Mouse (Mus musculus) intestine, embryonic 14.5 days (tissue): ENCODE results near the gene Alx3. TPM values are rescaled to one million over a fixed set of nuclear protein-coding genes. Genes with fewer than 3 reads are reported as not detected.
A peak's percentile ranks its signal among the peaks of the same experiment; 100 is the strongest.

Experiments
- ATAC-seq: fragments of 200-750 bp; cut with Nextera tagmentation; replicated peaks from 2 replicates; pipeline ENCODE4 v1.8.0; 2017; ENCODE audit warnings: low read depth, moderate number of reproducible peaks, moderate TSS enrichment, moderate library complexity; ENCODE audit not compliant: low FRiP score, low TSS enrichment
- DNase-seq: peaks from one replicate; pipeline ENCODE4 v3.0.0-alpha.2; 2018; ENCODE audit warnings: low spot score
- H3K27ac ChIP-seq: fragments of 300-500 bp; sonication (generic); 2 replicates; pipeline ENCODE4 v1.5.1; 2014; ENCODE audit warnings: low read depth, mild to moderate bottlenecking, control low read depth
- H3K27me3 ChIP-seq: fragments of 300-500 bp; sonication (generic); replicated peaks from 2 replicates; pipeline ENCODE4 v1.6.1; 2014; ENCODE audit warnings: low read length, control low read depth; ENCODE audit not compliant: control insufficient read depth, insufficient read depth
- H3K36me3 ChIP-seq: fragments of 300-500 bp; sonication (generic); 2 replicates; pipeline ENCODE4 v1.6.1; 2014; ENCODE audit warnings: low read length, control low read depth; ENCODE audit not compliant: control insufficient read depth, insufficient read depth
- H3K4me1 ChIP-seq: fragments of 300-500 bp; sonication (generic); replicated peaks from 2 replicates; pipeline ENCODE4 v1.6.1; 2014; ENCODE audit warnings: low read length, control low read depth, mixed read lengths; ENCODE audit not compliant: control insufficient read depth, insufficient read depth
- H3K4me2 ChIP-seq: fragments of 300-500 bp; sonication (generic); 2 replicates; pipeline ENCODE4 v1.6.1; 2014; ENCODE audit warnings: low read length
- H3K4me3 ChIP-seq: fragments of 300-500 bp; sonication (generic); 2 replicates; pipeline ENCODE4 v1.5.1; 2014; ENCODE audit warnings: low read depth, low read length, control low read depth, mixed read lengths
- H3K9ac ChIP-seq: fragments of 300-500 bp; sonication (generic); 2 replicates; pipeline ENCODE4 v1.6.1; 2014; ENCODE audit warnings: mild to moderate bottlenecking, low read length
- H3K9me3 ChIP-seq: fragments of 300-500 bp; sonication (generic); 2 replicates; pipeline ENCODE4 v1.6.1; 2016; ENCODE audit warnings: low read length, control low read depth; ENCODE audit not compliant: control insufficient read depth
- WGBS: fragments of 180-500 bp; shearing (Covaris S2); extraction: QIAGEN DNeasy Blood & Tissue Kit; methylation state at CpG from one replicate; pipeline ENCODE4 v1.1.7; 2014; 5-methylcytosine and 5-hydroxymethylcytosine counted together
- polyA plus RNA-seq: library from polyadenylated mRNA; unstranded; fragments of >200 nt; fragmentation: Nextera tagmentation; extraction: Ambion mirVana; gene quantifications from 2 replicates; pipeline ENCODE4 v1.2.1, GENCODE M21; 2014

Gene Alx3
- not detected in 2 replicates for polyA plus RNA-seq

- WGBS: 2% methylated on average over 41 of the region's 46 CpGs
- no peaks in the 10 kb centered on the region for H3K9me3 ChIP-seq
- H3K9ac ChIP-seq: no peak within 1 kb of the TSS
- no peak within 1 kb of the TSS for H3K27ac ChIP-seq
- H3K27me3 ChIP-seq: peaks cover 92% of the 10 kb centered on the region
- peak; percentile 62 for DNase-seq
- H3K4me3 ChIP-seq: peak within 1 kb of the TSS; percentile 31
- peaks cover 4% of the 10 kb centered on the region for H3K4me1 ChIP-seq
- ATAC-seq: peak; percentile 48; the same call in 1 of the 2 replicates
- no peaks in the 10 kb centered on the region for H3K36me3 ChIP-seq
- peak within 1 kb of the TSS; percentile 57 for H3K4me2 ChIP-seq
These were observed at the start of gene Alx3 for GRCm38 (mm10) chr3:107594662-107595263. Gene Alx3, plus strand, starts transcription at chr3:107595031.

- DNase-seq (no peak), ATAC-seq (no peak)
- no peak overlapping the region for H3K9ac ChIP-seq
- H3K4me1 ChIP-seq: 0 out of 2 replicates have a peak, but pooled peaks cover 4% of the 10 kb centered on the region
- H3K9me3 ChIP-seq: no peaks in the 10 kb centered on the region
- H3K27me3 ChIP-seq: peaks cover 15% of the 10 kb centered on the region; the same call in 1 of the 2 replicates
- no peak overlapping the region for H3K4me2 ChIP-seq
- no peak overlapping the region for H3K4me3 ChIP-seq
- H3K27ac ChIP-seq: no peak overlapping the region
- 55% methylated on average over 5 of the region's 5 CpGs for WGBS
- H3K36me3 ChIP-seq: no peaks in the 10 kb centered on the region
These were observed 49.6 kb upstream of the Alx3 start for GRCm38 (mm10) chr3:107545278-107545677.

DNA sequence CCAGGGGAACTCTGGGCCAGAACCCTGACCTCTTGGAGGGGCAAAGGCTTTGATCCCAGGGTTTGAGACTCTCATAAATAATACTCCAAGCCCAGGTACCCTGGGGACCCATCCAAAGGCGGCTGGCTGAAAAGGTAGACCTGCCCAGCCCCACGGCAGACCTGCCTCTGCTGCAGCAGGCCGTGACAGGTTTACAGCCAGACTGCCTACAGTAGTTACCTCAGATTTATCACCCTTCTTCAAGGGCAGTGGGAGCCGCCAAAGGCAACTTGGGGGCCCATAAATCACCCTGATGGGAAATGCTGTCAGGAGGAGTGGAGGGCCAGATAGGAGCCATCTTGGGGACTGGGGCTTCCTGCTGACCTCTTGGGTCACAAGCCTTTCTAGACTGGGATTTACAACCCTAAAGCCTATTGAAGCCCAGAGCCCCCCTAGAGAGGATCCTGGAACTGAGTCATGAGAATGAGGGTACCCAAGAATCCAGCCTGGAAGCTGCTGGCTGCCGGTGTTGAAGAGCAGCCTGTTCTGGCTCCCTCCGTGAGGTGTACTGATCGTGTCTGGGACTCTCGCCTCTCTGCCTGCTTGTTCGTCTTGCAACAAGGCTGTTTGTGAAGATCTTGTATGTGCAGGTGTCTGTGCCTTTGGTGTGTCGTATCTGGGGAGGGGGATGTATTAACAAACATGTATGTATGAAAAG is 49.0 kb upstream of the Alx3 start:
- ATAC-seq: peak; percentile 91
- Histone ChIP-seq H3K9ac (no peak overlapping the region), H3K9me3 (no peaks in the 10 kb centered on the region), H3K4me3 (no peak overlapping the region), H3K36me3 (no peaks in the 10 kb centered on the region), H3K4me2 (no peak overlapping the region), H3K4me1 (0 out of 2 replicates have a peak, but pooled peaks cover 4% of the 10 kb centered on the region), H3K27me3 (peaks cover 18% of the 10 kb centered on the region; the same call in 1 of the 2 replicates), H3K27ac (no peak overlapping the region)
- 20% methylated on average over 10 of the region's 10 CpGs for WGBS
- peak; percentile 77 for DNase-seq

DNA sequence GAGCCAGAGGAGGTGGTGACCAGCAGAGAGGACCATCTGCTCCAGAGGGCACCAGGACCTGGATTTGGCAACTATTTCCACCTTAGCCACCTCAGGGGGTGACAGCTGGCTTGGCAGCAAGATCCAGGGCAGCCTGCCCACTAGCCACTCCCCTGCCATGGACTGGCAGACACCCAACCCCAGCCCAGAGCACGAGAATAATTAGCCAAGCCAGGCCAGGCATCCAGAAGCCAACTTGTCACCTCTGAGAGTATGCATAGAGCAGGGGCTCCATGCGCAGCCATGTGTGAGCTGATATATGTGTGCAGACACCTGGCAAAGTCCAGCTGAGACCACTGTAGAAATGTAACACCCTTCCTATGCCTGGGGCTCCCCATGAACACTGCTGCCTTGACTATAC is 47.9 kb upstream of the Alx3 start:
- no peak overlapping the region for H3K4me3 ChIP-seq

DNA sequence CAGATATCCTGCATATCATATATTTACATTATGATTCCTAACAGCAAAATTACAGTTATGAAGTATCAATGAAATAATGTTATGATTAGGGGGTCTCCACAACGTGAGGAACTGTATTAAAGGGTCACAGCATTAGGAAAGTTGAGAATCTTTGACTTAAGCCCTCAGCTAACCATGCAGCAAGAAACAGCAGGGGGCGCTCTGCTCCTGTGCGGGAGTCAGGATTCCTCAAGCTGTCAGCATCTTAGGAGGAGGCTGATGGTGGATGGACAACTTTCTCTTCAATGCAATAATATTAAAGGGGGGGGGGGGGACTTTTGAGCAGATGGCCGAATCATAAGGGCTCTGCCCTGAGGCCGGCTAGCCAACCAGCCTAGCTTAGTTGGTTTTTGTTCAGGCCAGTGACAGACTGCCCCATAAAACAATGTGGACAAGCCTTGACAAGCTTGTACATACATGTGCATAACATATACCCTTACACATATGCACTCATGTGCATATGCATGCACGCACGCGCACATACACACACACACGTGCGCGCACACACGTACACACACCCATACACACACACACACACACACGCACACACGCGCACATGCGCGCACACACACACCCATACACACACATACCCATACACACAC is 44.3 kb upstream of the Alx3 start:
- Histone ChIP-seq H3K4me3 (no peak overlapping the region), H3K27me3 (peaks cover 22% of the 10 kb centered on the region), H3K4me1 (no peaks in the 10 kb centered on the region), H3K4me2 (no peak overlapping the region), H3K9ac (no peak overlapping the region), H3K9me3 (no peaks in the 10 kb centered on the region), H3K36me3 (no peaks in the 10 kb centered on the region), H3K27ac (no peak overlapping the region)
- ATAC-seq (no peak), DNase-seq (peak; percentile 86)
- WGBS: 69% methylated on average over 17 of the region's 17 CpGs

More for the DNA sequence above, 47.9 kb upstream of the Alx3 start:
- Histone ChIP-seq H3K27me3 (peaks cover 18% of the 10 kb centered on the region), H3K4me2 (no peak overlapping the region), H3K4me1 (0 out of 2 replicates have a peak, but pooled peaks cover 4% of the 10 kb centered on the region), H3K36me3 (no peaks in the 10 kb centered on the region), H3K9ac (no peak overlapping the region), H3K27ac (no peak overlapping the region), H3K9me3 (no peaks in the 10 kb centered on the region)
- no peak for DNase-seq
- 53% methylated on average over 2 of the region's 2 CpGs for WGBS
- no peak for ATAC-seq

DNA sequence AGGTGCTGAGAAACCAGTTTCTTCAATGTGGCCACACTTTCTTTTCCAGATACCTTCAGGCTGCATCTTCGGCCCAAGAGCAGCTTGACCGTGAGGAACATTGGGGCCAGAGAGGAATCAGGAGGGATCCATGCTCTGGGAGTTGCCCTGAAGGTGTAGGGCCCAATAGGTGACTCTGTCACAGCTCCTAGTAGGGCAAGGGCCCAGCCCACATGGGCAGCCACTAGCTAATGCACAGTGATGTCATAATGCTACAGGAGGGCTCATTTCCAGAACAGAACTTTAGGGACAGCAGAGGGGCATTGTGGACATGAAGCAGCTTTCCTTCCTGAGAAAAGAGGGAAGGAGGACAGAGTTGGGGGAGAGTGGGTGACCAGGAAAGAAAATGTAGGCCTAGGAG is 40.0 kb upstream of the Alx3 start, which contains the start of gene Ubl4b:
Ubl4b (minus strand) TSS at position 232 of the 400 bp plus-strand sequence.
- Histone ChIP-seq H3K4me3 (no peak within 1 kb of the TSS), H3K9me3 (no peaks in the 10 kb centered on the region), H3K4me1 (no peaks in the 10 kb centered on the region), H3K27me3 (peaks cover 17% of the 10 kb centered on the region), H3K27ac (no peak within 1 kb of the TSS), H3K4me2 (no peak within 1 kb of the TSS), H3K9ac (no peak within 1 kb of the TSS), H3K36me3 (no peaks in the 10 kb centered on the region)
- DNase-seq (no peak), ATAC-seq (no peak)
- 85% methylated on average over 2 of the region's 2 CpGs for WGBS

GRCm38 (mm10) chr3:107558740-107559139 is 36.1 kb upstream of the Alx3 start:
- WGBS: 20% methylated on average over 3 of the region's 3 CpGs
- Histone ChIP-seq H3K27ac (no peak overlapping the region), H3K36me3 (no peaks in the 10 kb centered on the region), H3K4me3 (no peak overlapping the region), H3K9me3 (no peaks in the 10 kb centered on the region), H3K4me2 (no peak overlapping the region), H3K9ac (no peak overlapping the region), H3K27me3 (peaks cover 8% of the 10 kb centered on the region; the same call in 1 of the 2 replicates), H3K4me1 (no peaks in the 10 kb centered on the region)
- ATAC-seq (no peak; the same call in 1 of the 2 replicates), DNase-seq (no peak)

DNA sequence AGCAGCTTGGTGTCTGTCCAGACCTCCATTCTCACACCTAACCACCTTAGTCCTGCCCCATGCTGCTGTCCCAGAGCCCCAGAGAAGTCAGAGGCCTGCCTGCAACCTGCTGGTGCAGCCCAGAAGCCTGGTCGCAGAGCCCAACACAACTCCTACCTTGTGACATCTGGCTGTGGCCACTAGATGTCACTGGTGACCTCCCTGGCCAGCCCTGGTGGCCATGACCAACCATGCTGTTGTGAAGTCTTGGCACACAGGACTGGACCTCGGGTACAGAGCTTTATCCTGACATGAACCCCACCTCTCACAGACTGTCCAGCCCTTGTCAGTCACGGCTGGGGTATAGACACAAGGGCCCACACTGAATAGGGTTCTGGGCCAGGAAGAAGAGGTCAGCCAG is 35.6 kb upstream of the Alx3 start:
- 10% methylated on average over 3 of the region's 3 CpGs for WGBS
- peaks cover 8% of the 10 kb centered on the region; the same call in 1 of the 2 replicates for H3K27me3 ChIP-seq
- ATAC-seq: peak; percentile 67

More for the DNA sequence above, 35.6 kb upstream of the Alx3 start:
- no peaks in the 10 kb centered on the region for H3K9me3 ChIP-seq
- H3K4me3 ChIP-seq: no peak overlapping the region
- no peak overlapping the region for H3K27ac ChIP-seq
- H3K36me3 ChIP-seq: no peaks in the 10 kb centered on the region
- no peak overlapping the region for H3K4me2 ChIP-seq
- DNase-seq: peak; percentile 70
- no peaks in the 10 kb centered on the region for H3K4me1 ChIP-seq
- no peak overlapping the region for H3K9ac ChIP-seq
